Mouse (Mus musculus): Measurements from ENCODE around the gene Samd4b. TPM values are rescaled to one million over a fixed set of nuclear protein-coding genes. Genes with fewer than 3 reads are reported as not detected.

Samd4b gene
- polyA plus RNA-seq, 1 experiment, result 54.1 TPM

DNA sequence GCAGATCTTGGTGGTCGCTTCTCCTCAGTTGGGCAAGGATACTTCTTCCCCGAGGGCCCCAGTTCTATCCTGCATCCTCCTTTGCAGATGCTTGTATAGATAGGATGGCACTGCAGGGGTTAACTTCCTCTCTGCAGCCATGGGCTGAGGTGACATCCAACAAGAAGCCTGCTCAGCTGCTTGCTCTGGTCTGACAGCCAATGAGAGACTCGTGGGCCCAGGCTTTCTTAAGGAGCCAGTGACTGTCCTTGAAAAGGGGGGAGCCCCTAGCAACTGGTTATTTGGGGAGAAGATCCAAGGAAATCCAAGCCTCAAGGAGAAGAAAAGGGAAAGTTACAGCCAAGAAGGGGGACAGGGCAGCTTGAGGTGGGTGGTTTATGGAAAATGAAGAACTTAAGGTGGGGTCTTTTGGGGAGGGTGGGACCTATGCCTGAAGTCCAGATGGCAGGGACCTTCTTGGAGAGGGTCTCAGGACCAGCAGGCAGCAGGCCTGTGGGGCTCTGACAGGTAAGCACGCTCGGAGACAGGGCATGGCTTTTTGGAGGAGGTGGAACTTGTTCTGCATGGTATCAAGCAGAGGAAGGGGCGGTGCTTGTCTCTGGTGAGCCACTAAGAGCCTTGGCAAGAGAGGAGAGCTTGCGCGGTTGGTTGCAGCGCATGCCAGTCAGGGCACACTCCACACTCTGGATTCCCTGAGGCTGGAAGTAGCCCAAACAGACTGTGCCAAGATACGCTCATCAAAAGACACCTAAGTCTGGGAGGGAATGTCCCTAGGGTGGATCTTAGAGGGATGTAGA, 133.3 kb downstream of the Samd4b start:
- WGBS, result 15% methylated on average over 10 of the region's 10 CpGs
- Histone ChIP-seq H3K4me1 (ENCODE audit: control insufficient read depth, insufficient read depth, low read length) (peaks cover 11% of the 10 kb centered on the region; the same call in 1 of the 2 replicates), H3K27me3 (ENCODE audit: control insufficient read depth, insufficient read depth, low read length) (no peaks in the 10 kb centered on the region), H3K27ac (ENCODE audit: insufficient read depth, low read length) (peak overlapping the region; percentile 7; the same call in 1 of the 2 replicates), H3K4me3 (replicated peaks; ENCODE audit: insufficient read depth, low read depth, low read length) (peak overlapping the region; percentile 58)
- DNase-seq, result peak; percentile 89 to 94
- TF ChIP-seq POLR2A (IDR thresholded peaks at IDR 0.05; ENCODE audit: borderline replicate concordance, insufficient read depth, low read length), result 0 out of 2 replicates have a peak, but pooled peaks have one; percentile 33
- no peak for TF ChIP-seq CTCF (IDR thresholded peaks at IDR 0.05; ENCODE audit: borderline replicate concordance, insufficient read depth, low read depth, low read length)

DNA sequence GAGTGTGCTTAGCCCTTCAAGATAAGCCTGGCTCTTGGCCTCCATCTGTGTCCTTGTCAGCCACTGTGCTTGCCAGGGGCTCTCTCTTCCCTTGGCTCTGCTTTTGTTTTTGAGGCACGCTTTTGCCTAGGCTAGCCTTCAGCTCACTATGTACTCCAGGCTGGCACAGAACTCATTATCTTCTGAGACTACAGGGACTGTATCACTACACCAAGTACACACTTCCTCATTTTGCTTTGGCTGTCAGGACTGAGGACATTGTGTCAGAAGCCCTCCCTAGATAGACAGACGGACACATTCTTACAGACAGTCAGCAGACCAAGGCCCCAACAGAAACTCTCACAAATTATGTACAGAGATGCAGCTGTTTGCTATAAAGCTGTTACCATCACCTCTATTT, 135.2 kb downstream of the Samd4b start:
- 76% methylated on average over 2 of the region's 2 CpGs for WGBS
- TF ChIP-seq POLR2A (IDR thresholded peaks at IDR 0.05; ENCODE audit: borderline replicate concordance, insufficient read depth, low read length), result no peak
- TF ChIP-seq CTCF (IDR thresholded peaks at IDR 0.05; ENCODE audit: borderline replicate concordance, insufficient read depth, low read depth, low read length), result no peak
- DNase-seq, result no peak

GRCm38 (mm10) chr7:28460361-28460760, 137.6 kb downstream of the Samd4b start:
- H3K27me3 ChIP-seq (ENCODE audit: control insufficient read depth, insufficient read depth, low read length), result no peaks in the 10 kb centered on the region
- H3K4me1 ChIP-seq (ENCODE audit: control insufficient read depth, insufficient read depth, low read length), result peaks cover 11% of the 10 kb centered on the region; the same call in 1 of the 2 replicates
- 99% methylated on average over 5 of the region's 5 CpGs for WGBS
- H3K27ac ChIP-seq (ENCODE audit: insufficient read depth, low read length), result no peak overlapping the region
- DNase-seq, result no peak
- H3K4me3 ChIP-seq (replicated peaks; ENCODE audit: insufficient read depth, low read depth, low read length), result no peak overlapping the region
- no peak for TF ChIP-seq CTCF (IDR thresholded peaks at IDR 0.05; ENCODE audit: borderline replicate concordance, insufficient read depth, low read depth, low read length)
- no peak for TF ChIP-seq POLR2A (IDR thresholded peaks at IDR 0.05; ENCODE audit: borderline replicate concordance, insufficient read depth, low read length)

More for the DNA sequence above, 135.2 kb downstream of the Samd4b start:
- Histone ChIP-seq H3K4me1 (ENCODE audit: control insufficient read depth, insufficient read depth, low read length) (peaks cover 11% of the 10 kb centered on the region; the same call in 1 of the 2 replicates), H3K27ac (ENCODE audit: insufficient read depth, low read length) (no peak overlapping the region), H3K27me3 (ENCODE audit: control insufficient read depth, insufficient read depth, low read length) (no peaks in the 10 kb centered on the region), H3K4me3 (replicated peaks; ENCODE audit: insufficient read depth, low read depth, low read length) (no peak overlapping the region)

- peaks cover 5% of the 10 kb centered on the region for H3K4me1 ChIP-seq (ENCODE audit: control insufficient read depth, insufficient read depth, low read length)
- peak overlapping the region; percentile 100 for H3K4me3 ChIP-seq (replicated peaks; ENCODE audit: insufficient read depth, low read depth, low read length)
- DNase-seq, result peak in 1 of 2 experiments; percentile 46
- WGBS, result under 1% methylated on average over 23 of the region's 24 CpGs
- no peak for TF ChIP-seq POLR2A (IDR thresholded peaks at IDR 0.05; ENCODE audit: borderline replicate concordance, insufficient read depth, low read length)
- no peak for TF ChIP-seq CTCF (IDR thresholded peaks at IDR 0.05; ENCODE audit: borderline replicate concordance, insufficient read depth, low read depth, low read length)
- peak overlapping the region; percentile 83 for H3K27ac ChIP-seq (ENCODE audit: insufficient read depth, low read length)
- no peaks in the 10 kb centered on the region for H3K27me3 ChIP-seq (ENCODE audit: control insufficient read depth, insufficient read depth, low read length)
Observed at GRCm38 (mm10) chr7:28452361-28453005, 145.5 kb downstream of the Samd4b start.

- H3K4me1 ChIP-seq (ENCODE audit: control insufficient read depth, insufficient read depth, low read length), result peaks cover 5% of the 10 kb centered on the region
- H3K27ac ChIP-seq (ENCODE audit: insufficient read depth, low read length), result peak within 1 kb of the TSS; percentile 83
- WGBS, result 3% methylated on average over 46 of the region's 97 CpGs
- TF ChIP-seq CTCF (IDR thresholded peaks at IDR 0.05; ENCODE audit: borderline replicate concordance, insufficient read depth, low read depth, low read length) (no peak), POLR2A (IDR thresholded peaks at IDR 0.05; ENCODE audit: borderline replicate concordance, insufficient read depth, low read length) (no peak)
- DNase-seq, result peak; percentile 63 to 64
- peak within 1 kb of the TSS; percentile 100 for H3K4me3 ChIP-seq (replicated peaks; ENCODE audit: insufficient read depth, low read depth, low read length)
- H3K27me3 ChIP-seq (ENCODE audit: control insufficient read depth, insufficient read depth, low read length), result no peaks in the 10 kb centered on the region
Observed at GRCm38 (mm10) chr7:28451531-28452360, 146.2 kb downstream of the Samd4b start, which contains the start of gene Lrfn1. TSS of gene Lrfn1 (plus strand) at chr7:28451980.

DNA sequence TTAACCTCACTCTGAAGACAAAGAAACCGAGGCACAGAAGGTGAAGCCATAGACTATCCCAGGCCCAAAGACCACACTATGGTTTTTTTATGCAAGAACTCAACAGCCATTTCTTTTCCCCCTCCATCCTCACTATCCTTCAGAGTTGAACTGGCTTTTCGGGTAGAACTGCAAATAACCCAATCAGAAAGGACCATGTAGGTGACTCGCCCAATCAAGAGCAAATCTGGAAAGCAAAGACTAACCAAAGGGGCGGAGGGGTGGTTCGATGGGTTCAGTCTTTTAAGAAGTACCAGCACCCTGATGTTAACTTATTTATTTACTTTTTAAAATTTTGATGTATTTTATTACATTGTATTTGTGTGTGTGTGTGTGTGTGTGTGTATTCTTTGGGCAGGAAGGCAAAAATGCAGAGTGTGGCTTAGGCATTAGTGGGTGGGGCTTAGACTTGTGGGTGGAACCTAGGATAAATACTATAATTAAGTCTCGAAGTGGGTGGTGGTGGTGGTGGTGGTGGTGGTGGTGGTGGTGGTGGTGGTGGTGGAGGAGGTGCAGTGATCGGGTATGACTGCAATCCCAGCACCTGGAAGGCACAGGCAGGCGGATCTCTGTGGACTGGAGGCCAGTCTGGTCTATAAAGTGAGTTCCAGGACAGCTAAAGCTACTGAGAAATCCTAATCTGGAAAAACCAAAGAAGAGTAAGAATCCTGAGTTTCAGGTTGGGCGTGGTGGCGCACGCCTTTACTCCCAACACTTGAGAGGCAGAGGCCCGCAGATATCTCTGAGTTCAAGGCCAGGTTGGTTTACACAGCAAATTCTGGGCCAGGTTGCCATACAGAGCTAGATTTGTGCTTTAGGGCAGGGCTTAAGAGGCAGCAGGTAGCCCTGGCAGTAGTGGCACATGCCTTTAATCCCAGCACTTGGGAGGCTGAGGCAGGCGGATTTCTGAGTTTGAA, 149.8 kb downstream of the Samd4b start:
- no peak for DNase-seq
- Histone ChIP-seq H3K4me3 (replicated peaks; ENCODE audit: insufficient read depth, low read depth, low read length) (no peak overlapping the region), H3K27me3 (ENCODE audit: control insufficient read depth, insufficient read depth, low read length) (no peaks in the 10 kb centered on the region), H3K27ac (ENCODE audit: insufficient read depth, low read length) (no peak overlapping the region), H3K4me1 (ENCODE audit: control insufficient read depth, insufficient read depth, low read length) (peaks cover 3% of the 10 kb centered on the region)
- WGBS, result 73% methylated on average over 13 of the region's 13 CpGs
- no peak for TF ChIP-seq POLR2A (IDR thresholded peaks at IDR 0.05; ENCODE audit: borderline replicate concordance, insufficient read depth, low read length)
- TF ChIP-seq CTCF (IDR thresholded peaks at IDR 0.05; ENCODE audit: borderline replicate concordance, insufficient read depth, low read depth, low read length), result no peak
